Mouse (Mus musculus): ENCODE measurements around the gene Elac2.

The Elac2 gene

DNA sequence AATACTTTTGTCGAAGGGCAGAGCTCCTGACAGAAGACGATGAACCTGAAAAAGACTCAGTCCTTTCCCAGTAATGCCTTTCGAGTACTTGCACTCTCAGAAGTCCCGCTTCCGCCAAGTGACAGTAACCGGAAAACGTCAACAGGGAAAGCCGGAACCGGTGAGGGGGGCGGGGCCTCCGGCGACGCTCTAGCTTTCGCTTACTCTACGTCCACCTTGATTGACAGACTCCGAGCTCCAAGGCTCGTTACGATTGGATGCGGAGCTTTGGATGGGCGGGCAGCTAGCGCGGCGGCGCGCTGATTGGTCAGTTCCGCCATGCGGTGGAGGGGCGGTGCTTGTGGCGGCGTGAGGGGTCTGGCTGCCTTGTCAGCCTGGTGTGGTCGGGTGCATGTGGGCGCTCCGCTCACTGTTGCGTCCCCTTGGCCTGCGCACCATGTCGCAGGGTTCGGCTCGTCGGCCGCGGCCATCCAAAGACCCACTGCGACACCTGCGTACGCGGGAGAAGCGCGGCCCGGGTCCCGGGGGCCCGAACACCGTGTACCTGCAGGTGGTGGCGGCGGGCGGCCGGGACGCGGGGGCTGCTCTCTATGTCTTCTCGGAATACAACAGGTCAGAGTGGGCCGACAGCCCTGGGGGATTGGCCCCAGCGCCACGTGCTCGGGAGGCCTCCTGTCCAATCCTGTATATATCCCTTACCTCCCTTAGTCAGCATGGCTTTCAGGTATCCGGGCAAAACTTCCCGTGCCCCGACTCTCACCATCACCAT is at the start of gene Elac2:
TSS of gene Elac2 (plus strand) at position 319 of the 769 bp plus-strand sequence.
- peak; percentile 99 for DNase-seq (ENCODE audit: low read depth)

- no peak for DNase-seq (ENCODE audit: low read depth)
Observed at GRCm38 (mm10) chr11:64929130-64929529, 49.7 kb upstream of the Elac2 start.

DNA sequence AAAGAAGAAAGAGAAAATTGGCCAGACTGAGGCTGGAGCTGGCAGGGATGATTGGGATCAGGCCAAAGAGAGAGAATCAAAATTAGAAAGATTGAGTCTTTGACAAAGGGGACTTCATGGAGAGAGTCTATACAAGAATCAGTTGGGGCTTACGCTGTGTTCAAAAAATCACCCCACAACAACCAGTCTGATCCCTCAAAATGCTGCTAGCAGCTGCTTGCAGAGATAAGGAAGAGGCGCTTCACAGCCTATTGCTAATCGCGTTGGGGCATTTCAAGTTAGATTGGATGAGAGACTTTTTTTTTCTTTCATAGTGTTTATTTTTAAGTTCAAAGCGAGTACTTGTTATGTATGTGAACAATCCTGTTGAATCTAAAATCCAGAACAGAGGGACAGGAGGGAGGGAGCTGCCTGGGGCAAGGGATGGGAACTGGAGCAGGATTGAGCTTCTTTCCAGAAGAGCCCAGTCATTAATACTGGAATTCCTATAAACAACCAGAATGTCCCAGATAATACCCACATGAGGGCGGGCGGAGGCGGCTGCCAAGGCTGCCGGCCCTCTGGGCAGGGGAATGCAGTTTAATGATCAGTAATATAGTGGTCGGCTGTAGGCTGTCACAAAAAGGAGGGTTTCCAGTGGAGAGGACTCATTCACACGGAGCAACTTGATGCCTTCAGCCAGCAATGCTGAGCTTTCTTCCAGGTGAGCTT is 47.6 kb upstream of the Elac2 start:
- no peak for DNase-seq (ENCODE audit: low read depth)

- no peak for DNase-seq (ENCODE audit: low read depth)
Observed at GRCm38 (mm10) chr11:64937226-64937625, 41.6 kb upstream of the Elac2 start.

DNA sequence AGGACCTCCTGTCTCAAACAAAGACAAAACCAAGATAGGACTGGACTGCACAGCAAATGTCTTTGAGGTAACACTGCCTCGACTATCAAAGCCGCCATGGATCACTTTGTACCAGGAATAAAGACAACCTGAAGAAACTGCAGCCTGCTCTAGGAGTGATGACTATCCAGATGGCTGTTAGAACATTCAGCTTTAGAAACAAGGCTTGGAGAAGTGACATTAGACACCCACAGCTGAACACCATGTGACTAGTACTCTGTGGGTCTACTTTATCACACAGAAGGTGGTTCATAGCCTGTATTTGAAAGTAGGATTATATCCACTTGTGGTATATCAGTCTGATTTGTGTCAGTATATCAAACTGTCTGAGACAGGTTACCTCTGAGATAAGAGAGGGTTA is 37.6 kb upstream of the Elac2 start:
- no peak for DNase-seq (ENCODE audit: low read depth)

DNA sequence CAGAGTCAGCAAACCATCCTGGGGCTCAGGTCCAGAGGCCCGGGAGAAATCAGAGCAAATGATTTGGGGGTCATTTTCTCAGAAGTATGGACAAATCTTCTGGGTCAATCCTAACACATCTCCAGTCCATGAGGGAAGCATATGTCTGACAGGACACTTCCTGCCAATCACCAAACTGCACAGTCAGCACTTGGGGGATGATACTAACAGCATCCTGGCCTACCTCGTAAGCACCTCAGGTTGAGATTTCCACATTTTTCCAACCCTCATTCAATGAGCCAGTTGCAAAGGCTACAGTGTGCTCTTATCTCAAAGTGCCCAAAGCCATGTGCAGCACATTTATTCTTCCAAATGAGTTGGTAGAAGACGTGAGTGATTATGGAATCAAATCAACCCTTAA is 29.1 kb upstream of the Elac2 start:
- no peak for DNase-seq (ENCODE audit: low read depth)

- DNase-seq (ENCODE audit: low read depth): no peak
Observed at GRCm38 (mm10) chr11:64956962-64957729, 21.7 kb upstream of the Elac2 start.

DNA sequence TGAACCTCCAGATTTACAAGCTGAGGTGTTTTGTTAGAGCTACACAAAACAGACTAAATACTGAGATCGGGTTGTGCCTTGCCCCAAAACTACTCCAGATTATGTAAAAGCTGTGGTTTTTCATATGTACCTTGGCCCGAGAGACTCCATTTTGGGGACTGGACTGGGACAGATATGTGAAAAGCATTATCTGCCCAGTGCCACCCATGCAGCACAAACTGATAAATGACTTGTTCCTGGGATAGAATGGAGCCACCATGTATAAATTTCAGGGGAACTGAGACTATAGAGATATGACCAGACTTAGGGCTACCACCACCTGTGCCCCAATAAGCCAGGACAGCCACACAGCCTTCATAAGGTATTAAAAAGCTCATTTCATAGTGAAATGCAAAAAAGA is 16.2 kb upstream of the Elac2 start:
- no peak for DNase-seq (ENCODE audit: low read depth)

GRCm38 (mm10) chr11:64968507-64968906 is 10.3 kb upstream of the Elac2 start:
- DNase-seq (ENCODE audit: low read depth): peak; percentile 88

DNA sequence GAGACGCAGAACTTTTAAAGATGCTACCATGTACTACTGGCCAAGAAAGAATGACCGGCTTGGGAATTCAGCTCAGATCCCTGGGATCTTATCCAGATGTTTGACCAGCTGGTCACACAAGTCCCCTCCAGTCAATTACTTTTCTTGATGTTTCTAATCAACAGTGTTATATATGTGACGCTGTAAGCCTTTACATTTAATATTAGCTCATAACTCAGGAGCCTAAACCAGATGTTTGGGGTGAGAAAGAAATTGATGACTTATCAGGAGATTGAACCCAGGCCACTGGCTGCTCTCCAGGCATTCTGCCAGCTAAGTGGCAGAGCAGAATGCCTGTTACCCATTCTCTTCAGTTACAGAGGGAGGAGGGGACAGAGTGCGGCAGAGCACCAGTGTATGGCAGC is 9.9 kb upstream of the Elac2 start:
- DNase-seq (ENCODE audit: low read depth): no peak

GRCm38 (mm10) chr11:64971471-64971988 is 7.3 kb upstream of the Elac2 start:
- no peak for DNase-seq (ENCODE audit: low read depth)

- no peak for DNase-seq (ENCODE audit: low read depth)
Observed at GRCm38 (mm10) chr11:64972418-64972817, 6.4 kb upstream of the Elac2 start.

DNA sequence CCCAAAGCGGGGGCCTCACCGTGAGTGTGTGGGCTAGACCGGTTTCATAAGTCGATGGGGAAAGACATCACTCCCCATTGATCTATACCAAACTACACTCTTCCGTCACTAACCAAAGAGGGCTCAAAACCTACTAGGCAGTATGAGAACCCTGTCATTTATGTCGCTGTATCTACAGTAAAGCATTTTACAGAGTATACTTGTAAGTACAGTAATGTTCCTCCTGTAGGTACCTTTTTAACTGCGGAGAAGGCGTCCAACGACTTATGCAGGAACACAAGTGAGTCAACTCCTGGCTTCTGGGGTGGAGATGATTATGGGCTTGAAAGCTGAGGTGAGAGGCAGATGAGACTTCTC is 629 bp downstream of the Elac2 start:
- peak; percentile 5 for DNase-seq (ENCODE audit: low read depth)

GRCm38 (mm10) chr11:64988556-64988955 is 9.7 kb downstream of the Elac2 start:
- DNase-seq (ENCODE audit: low read depth): no peak

DNA sequence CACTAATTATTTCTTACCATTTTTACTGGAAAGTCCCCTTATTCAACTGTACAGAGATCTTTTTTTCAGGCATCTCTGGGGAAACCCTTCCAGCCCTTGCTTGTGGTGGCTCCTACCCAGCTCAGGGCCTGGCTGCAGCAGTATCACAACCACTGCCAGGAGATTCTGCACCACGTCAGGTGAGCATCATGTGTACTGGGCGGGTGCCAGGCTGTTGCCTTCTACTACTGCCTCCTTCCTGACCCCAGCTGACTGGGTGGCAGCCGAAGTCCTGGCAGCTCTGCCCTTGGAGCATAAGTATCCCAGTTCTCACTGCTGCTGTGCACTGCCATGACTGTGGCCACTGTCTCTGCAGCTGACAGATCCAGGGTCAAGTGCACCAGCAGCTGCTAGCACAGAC is 19.6 kb downstream of the Elac2 start:
- DNase-seq (ENCODE audit: low read depth): no peak

GRCm38 (mm10) chr11:64999685-65000084 is 20.8 kb downstream of the Elac2 start:
- DNase-seq (ENCODE audit: low read depth): no peak

- no peak for DNase-seq (ENCODE audit: low read depth)
Observed at GRCm38 (mm10) chr11:65001729-65002128, 22.9 kb downstream of the Elac2 start.

- no peak for DNase-seq (ENCODE audit: low read depth)
Observed at GRCm38 (mm10) chr11:65003611-65004010, 24.8 kb downstream of the Elac2 start.

DNA sequence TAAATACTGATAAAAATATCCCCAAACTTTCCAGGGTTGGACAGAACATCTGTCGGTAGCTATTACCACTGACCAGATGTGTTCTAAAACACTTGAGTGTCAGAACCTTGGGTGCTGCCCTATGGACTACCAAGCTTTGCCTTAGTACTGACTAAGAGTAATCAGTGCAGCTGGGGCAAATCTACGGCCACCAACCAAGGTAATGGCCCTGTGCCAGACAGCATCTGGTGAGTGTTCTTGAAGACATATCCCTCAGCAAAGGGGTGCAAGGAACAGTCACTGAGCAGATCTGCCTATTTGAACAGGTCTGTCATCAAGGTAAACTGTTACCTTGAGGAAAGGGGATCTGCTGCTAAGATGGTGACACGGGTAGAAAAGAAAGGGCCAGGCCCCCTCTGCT is 26.0 kb downstream of the Elac2 start:
- no peak for DNase-seq (ENCODE audit: low read depth)

- DNase-seq (ENCODE audit: low read depth): no peak
Observed at GRCm38 (mm10) chr11:65006047-65006446, 27.2 kb downstream of the Elac2 start.

GRCm38 (mm10) chr11:65013906-65014305 is 35.1 kb downstream of the Elac2 start:
- no peak for DNase-seq (ENCODE audit: low read depth)

DNA sequence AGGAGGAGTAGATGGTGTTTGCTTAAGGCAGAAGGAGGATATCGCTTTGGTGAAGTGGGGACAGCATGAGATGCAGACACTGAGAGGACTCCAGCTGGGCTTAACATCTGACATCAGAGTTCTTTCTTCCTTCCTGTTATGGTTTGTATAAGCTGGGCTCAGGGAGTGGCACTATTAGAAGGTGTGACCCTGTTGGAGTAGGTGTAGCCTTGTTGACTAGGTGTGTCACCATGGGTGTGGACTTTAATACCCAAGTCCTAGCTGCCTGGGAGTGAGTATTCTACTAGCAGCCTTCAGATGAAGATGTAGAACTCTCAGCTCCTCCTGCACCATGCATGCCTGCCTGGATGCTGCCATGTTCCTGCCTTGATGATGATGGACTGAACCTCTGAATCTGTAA is 37.9 kb downstream of the Elac2 start:
- no peak for DNase-seq (ENCODE audit: low read depth)

DNA sequence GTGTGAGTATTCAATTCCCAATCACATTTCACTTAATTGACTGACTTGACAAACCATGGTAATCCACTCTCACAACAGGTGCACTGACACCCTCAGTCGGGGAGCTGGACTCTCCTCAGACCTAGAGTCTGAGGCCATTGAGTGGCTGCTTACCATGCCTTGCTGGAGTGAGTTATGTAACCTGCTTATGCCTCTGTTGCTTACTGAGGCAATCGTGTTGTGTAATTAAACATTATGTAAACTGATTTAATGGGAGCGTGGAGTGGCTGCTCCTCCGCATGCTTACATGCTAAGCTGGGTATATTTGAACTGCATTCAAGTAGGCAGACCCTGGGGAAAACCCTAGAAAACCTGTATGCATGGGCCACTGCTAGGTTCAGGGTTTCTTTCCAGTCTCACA is 41.9 kb downstream of the Elac2 start:
- DNase-seq (ENCODE audit: low read depth): no peak
